Mouse (Mus musculus) Muller cell, postnatal 12 days (primary cell): ENCODE data around the gene Gtf3c6.

Source experiments
- DNase-seq: peaks from one replicate; pipeline ENCODE4 v3.0.0-alpha.2; 2015; ENCODE audit errors: inconsistent ontology term

Gtf3c6 gene

DNA sequence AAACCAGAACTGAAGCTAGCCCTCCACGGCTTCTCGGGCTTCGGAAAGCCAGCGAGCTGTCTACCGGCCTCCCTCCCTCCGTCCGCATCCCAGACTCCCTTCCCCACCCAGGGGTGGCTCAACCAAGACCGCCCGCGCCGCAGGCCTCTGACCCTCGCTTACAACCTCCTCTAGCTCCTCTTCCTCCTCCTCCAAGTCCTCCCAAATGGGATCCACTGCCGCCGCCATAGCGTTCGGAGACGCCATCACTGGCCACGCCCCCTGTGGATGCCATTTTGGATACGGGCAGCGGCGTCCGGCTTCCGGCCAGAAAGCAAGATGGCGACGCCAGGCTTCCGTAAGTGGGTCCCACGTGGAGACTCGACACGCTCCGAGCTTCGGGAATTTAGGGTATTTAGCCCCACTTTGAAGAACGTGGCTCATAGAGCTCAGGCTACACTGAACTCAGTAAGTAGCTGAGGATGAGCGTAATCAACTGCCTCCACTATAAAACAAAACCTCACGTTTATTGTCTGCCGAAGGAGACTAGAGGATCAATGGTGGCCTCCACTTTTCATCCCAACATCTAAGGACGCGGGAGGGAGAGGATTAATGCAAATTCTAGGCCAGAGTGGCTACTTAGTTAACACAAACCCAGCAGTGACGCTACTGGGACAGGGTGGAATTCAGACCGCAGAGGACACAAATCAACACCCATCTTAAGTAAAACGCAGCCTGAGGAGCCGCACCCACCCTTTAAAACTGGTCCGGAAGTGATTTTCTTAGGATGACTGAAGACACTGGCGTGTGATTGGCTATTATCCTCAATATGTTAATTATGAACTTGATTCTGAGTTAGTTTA, at the start of gene Gtf3c6:
Gene Gtf3c6, minus strand, starts transcription at position 695 of the 842 bp plus-strand sequence.
- peak; percentile 91 for DNase-seq

DNA sequence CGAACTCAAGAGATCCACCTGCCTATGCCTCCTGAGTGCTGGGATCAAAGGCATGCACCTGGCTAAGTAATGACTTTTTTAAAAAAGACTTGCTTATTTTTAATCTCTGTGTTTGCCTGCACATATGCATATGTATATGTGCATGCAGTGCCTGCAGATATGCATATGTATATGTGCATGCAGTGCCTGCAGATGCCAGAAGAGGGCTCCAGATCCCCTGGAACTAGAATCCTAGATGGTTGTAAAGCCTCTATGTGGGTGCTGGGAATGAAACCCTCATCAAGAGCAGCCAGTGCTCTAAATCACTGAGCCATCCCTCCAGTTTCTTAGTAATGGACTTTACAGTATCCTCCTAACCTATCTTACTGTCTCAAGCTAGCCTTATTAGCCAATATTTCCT, 48.1 kb upstream of the Gtf3c6 start:
- no peak for DNase-seq

DNA sequence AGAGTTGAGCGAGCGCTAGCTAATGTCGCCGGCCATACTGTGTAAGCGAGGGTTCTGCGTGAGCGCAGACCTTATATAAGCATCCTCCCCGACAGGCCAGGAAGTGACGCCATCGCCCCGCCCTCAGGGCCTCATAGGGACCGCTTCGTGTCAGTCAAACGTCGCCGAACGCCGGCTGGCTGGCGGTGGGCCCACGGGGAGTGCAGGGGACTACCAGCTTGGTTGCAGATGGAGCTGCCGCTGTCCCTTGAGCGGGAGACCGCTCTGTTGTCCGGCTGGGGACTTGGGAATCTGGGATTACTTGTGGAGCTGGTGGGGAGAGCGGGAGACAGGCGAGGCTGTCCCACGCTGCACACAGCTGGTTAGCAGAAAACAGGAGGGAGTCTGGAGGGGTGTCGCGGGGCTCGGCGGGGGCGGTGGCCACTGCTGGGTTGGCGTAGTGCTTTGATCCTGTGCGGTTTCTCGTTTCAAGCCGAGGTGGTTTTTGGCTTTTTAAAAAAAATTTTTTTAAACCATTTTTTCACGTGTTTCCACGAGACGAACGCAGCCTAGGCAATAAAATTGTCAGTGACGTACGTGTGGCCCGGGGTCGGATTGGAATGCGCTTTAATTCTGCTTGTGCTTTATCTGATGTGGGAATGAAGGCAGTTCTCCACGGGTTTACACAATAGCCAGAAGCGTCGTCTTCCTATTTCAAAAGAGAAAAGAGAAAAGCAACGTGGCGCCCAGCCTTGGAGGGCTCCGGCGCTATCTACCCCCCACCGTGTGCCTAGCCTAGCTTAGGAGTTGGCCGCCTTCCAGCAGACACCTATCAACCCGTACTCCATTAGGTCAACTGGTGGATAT, 44.5 kb upstream of the Gtf3c6 start, which contains the start of gene Amd1:
Gene Amd1, minus strand, starts transcription at position 47 of the 846 bp plus-strand sequence.
- peak; percentile 100 for DNase-seq

DNA sequence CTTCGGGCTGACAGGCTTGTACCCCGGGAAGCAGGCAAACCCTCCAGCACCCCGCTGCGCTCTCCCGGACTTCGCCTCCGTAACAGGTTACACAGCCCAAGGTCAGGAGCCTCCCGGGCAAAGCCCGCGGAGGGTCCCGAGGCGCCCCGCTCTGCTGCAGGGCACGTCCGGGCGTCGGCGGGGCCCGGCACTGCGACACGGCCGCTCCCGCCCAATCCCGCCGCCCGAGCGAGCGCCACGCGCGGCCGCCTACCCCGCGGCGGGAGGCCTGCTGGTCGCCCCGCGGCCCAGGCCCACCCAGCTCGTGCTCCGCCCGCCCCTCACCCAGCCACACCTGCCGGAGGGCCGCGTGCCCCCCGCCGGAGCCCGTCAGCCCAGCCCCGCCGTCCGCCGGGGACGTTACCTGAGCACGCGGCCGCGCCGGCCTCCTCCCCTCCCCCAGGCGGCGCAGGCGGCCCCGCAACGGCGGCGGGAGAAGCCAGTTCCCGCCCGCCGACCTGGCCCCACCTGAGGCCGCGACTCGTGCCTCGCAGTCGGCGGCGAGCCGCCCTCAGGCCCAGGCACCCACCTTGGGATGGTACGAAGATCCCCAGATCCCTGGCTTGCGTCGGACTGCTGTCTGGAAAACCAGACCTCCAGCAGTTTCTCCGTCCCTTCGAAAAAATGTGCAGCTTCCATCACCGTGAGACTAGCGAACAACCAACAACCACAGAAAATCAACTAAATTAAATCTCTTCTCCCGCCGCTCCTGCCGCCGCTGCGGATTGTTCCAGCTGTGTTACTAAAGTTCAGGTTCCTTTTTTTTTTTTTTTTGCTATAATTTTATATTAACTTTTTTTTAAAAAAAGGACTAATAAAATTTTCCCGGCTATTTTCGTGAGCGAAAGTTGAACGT, 43.5 kb upstream of the Gtf3c6 start:
- peak; percentile 52 for DNase-seq

DNA sequence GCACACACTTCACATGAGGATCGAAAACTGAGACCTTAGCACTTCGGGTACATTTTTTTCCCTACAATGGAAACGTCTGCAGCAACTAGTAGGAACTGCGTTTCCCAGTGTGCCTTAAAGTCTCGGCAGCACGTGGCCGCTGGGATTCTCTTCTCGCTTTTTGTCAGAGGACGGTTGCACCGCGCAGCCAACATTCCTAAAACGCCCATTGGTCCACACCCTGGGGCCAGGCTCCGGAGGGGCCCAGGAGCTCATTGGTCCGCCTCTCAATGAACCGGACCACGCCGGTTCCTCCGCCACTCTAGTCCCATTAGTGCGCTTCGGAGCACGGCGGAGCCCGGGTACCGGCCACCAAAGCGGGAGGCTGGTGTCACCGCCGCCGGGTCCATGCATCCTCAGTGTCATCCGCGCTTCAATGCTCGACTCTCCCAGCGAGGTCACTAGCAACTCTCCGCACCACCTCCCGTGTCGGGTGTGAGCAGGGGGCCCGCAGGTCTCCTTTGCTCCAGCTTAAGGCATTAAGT, 42.8 kb upstream of the Gtf3c6 start:
- DNase-seq: peak; percentile 97

DNA sequence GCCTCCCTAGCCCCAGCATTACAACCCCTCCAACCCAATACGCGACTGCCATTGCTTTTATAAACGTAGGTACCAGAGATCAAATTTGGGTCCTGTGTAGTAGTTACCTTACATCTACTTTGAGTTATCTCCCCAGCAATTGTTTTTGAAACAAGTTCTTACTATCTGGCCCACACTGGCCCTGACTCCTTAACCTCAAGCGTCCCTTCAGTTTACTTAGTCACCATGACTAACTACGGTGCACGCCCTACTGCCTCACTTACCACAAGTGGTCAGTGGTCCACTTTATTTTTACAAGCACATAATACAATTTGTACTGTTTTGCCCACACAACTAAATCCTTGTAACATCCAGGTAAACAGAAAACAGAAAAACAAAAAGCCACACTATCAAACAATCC, 34.7 kb upstream of the Gtf3c6 start:
- no peak for DNase-seq

DNA sequence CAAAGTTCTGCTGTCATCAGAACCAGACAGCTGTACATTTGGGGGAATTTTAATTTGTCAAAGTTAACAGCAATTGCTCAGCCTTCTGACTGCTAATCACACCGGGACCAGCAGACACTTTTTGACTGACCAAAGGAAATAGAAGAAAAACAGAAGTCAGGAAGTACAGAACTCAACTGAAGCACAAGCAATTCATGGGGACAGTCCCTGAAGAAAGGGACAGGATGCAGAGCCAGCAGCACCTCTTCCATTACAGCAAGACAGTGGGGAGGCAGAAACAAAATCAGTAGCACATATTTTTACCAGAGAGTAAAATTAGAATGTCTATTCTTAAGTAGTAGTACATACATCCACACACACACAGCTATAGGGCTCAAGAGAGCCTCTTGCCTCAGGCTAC, 28.9 kb upstream of the Gtf3c6 start:
- DNase-seq: no peak

DNA sequence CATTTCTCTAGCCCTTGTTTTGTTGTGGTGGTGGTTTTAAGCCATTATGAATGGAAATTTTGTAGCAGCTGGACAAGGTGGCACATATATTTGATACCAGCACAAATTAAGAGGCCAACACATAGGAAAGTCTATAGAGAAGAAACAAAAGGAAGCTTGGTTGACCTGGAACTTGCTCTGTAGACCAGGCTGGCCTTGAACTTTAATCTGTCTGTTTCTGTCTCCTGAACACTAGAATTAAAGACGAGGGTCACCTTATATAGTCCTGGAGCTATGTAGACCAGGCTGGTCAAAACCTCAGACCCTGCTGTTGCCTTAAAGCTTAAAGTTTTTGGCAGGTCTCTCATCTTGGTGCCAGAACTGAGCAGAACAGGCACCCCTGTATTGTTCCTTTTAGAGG, 27.7 kb upstream of the Gtf3c6 start:
- DNase-seq: no peak

DNA sequence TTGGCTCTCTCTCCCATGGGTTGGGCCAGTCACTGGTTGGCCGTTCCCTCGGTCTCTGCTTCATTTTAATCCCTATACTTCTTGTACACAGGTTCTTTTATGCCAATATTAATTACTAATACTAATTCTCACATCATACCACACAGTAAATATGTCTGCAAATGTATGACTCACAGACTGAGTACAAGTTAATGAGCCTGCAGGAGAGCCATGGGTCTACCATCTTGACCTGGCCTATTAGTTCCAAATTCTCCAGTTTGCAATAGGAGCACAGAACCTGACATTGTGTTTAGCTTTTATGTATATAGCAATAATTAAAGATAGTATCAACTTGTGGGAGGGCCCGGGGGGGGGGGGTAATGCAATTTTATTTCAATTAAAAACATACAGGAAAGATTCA, 27.1 kb upstream of the Gtf3c6 start:
- DNase-seq: no peak

DNA sequence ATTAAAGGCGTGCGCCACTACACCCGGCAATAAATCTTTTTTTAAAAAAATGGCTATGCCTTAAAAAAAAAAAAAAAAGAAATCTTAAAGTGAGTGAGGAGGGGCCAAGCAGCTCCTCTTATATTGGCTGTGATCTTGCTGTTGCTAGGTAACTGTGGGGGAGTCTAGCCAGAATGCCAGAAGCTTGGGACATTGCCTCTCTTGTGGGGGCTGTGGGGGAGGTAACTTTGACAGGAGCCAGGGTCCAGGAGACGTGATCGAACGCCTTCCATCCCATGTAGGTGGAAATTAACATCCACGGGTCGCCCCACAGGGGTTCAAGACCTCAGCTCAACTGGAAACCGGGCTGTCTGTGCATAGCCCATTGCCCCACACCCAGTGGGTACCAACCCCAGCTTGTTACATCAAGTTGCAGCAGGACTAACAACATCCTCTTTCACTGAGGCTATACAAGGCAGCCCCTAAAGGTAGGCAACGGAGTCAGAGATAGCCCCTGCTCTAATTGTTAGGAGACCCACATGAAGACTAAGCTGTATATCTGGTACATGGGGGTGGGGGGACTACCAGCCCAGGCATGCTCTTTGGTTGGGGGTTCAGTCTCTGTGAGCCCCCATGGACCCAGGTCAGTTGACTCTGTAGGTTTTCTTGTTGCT, 26.4 kb upstream of the Gtf3c6 start:
- DNase-seq: no peak

DNA sequence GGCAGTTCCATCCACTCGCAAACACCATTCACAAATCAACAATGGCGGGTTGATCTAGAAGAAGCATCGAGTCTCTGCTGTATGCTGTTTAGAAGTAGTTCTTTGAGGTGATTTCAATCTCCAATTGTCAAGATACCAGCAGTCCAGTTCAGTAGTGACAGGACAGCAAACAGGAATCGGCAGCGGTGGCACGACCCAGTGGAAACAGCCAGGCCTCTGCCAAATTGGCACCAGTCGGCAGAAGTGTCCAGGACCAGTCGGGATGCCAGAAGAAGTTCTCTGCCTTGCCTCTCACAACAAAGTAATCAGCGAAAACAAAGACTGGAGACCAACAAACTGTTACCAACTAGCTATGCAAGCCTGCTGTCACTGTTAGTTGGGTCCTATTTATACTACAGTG, 25.7 kb upstream of the Gtf3c6 start:
- DNase-seq: no peak

DNA sequence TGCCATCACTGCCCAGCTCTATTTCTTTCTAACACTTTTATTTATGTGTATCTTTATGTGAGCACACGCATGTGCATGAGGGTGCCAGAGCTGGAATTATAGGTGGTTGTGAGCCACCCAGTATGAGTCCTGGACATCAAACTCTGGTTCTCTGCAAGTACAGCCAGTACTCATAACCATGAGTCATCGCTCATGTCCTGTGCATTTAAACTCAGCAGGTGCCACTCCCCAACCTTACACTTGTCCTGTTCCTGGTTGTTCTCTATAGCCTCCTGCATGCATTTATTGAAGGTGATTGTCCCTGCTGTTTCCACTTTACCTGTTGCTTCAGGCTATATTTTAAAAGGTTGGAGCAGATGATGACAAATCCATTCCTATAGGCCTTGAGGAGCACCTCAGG, 23.7 kb upstream of the Gtf3c6 start:
- no peak for DNase-seq

DNA sequence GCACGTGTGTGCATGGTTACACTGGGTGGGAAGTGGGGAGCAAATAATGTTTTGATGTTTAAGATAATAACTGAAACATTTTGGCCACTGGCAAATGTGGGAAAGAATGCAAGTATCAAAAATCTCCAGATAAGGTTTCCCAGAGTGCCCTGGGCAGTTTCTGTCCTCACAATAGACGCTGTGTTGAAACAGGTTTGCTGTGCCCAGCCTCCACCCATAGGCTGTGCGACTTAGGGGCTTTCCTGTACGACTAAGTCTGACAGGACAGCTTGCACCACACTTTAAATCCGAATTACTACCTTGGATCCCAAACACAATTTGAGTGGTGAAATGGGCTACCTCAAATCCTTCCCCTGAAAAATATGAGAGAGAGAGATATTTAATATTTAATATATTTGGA, 20.4 kb upstream of the Gtf3c6 start:
- no peak for DNase-seq

DNA sequence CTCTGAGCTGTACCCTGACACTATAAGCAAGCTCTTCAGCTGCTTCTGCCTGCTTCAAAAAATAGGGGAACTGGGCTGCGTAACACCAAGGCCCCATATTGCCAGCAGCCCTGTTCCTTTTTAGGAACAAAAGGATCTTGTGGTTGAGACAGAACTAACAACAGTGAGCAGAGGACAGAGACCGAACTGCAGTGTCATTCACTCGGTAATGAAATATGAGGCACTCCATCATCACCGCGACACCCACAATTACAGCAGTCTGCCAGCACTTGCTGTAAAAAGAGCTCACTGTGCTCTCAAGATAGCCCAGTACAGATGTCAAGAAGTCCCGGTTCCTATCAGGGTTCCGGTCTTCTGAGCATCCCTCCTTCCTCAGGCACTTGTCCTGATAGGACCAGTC, 18.1 kb upstream of the Gtf3c6 start:
- DNase-seq: no peak

DNA sequence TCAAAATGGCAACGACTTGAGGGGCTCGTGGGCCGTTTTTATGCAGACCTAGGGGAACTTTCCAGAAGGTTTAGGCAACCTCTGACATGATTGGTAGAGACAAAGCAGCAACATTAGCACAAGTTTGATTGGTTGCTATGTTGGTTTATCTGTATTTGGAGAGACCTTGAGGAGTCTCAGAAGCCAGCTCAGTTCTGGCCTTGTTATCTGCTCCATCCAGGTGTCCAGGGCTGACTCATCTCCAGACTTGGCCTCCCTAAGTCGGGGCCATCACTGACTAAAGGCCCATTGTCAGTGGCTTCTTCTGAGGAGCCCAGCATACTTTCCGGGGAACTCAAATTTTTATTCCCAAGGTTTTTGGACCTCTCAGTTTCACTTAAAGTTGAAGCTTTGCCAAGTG, 16.0 kb upstream of the Gtf3c6 start:
- no peak for DNase-seq

DNA sequence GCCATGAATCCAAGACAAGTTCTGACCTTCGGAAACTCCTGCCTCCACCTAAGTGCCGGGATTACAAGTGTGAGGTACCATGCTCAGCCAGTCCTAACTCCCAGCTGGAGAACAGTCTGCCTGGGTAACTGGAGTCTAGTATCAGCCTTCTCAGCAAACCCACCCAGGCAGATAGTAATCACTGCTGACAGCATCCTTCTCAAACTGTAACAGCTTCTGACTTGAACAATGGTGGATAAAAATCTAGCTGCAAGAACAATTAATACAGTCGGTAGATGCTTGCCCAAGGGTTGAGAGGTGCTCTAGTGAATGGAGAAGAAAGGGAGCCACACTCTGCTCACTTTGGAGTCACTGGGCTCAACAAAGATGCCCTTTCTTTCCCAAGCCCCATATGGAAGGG, 13.3 kb upstream of the Gtf3c6 start:
- DNase-seq: peak; percentile 30

DNA sequence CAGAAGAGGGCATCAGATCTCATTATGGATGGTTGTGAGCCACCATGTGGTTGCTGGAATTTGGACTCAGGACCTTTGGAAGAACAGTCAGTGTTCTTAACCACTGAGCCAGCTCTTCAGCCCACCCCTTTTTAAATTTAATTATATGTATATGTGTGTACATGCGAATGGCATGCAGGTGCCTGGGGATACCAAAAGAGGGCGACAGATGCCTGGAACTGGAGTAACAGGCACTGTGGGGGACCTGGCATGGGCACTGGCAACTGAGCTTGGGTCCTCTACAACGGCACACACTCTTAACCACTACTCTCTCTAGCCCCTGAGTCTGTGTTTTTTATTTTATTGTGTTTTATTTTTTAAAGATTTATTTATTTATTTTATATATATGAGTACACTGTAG, 7.0 kb upstream of the Gtf3c6 start:
- no peak for DNase-seq

DNA sequence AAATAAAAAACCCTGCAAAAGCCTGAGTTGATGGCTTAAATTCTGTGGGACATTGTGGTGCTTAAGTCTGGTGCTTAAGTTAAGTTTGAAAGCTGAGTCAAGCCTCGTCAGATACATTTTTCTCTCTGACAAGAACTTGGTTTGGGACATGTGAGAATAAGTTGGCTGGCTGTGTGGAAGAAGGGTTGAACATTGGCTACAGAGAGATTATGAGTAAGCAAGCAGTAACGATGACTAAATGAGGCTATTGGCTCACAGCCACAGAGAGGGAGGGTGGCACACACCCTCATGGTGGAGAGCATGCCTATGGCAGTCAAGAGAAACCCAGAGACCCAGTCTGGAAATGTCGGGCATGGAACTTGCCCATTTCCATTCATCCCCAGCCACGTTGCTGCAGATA, 5.8 kb upstream of the Gtf3c6 start:
- peak; percentile 80 for DNase-seq

DNA sequence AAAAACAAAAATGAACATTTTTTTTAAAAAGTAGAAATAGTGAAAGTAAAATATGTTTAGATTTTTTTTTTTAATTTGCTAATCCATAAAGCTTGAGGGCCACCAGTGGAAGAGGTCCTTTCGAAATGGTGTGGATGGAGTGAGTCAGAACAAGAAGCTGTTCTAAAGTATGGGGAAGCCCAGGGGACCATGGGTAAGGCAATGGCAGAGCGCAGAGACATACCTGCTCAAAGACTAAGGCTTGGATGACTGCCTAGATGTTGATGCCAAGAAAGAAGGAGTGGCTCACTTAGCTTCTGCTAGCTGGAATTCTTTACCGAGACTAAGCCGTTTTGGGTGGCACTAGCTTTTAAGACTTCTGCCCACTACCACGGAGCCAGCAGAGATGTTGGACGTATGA, 4.3 kb upstream of the Gtf3c6 start:
- DNase-seq: no peak

DNA sequence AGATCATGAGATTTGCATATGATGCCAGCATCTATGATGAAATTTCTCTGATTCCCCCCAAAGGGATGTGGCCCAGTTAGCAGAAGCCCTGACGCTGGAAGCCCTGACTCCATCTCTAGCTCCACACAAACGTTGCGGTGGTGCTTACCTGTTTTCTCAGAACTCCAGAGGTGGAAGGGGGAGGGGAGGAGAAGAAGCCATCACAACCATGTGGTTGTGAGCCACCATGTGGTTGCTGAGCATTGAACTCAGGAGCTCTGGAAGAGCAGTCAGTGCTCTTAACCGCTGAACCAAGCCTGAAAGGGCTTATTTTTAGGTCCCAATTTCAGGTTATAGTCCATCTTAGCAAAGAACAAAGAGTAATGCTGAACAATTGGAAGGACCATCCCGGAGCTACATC, 2.4 kb upstream of the Gtf3c6 start:
- DNase-seq: no peak

DNA sequence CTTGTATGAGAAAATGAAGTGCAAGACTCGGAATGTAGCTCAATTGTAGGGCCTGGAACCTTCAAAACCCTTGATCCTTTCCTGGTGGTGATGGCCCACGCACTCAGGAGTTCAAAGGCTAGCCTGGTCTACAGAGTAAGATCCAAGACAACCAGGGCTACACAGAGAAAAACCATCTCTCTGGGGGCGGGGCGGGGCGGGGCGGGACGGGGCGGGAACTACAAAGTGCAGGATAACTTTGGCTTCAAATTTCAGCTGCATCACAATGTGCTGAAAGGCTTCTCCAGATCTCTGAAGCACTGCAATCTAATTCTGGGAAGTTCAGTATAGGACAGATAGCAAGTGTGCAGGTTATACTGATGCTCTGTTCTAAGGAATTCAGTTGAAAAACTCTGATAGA, 1.6 kb upstream of the Gtf3c6 start:
- no peak for DNase-seq
